Mouse (Mus musculus) testis, adult 2 months (tissue): ENCODE results near the gene Zfhx3.

Experiments used
- CTCF ChIP-seq: fragments of 200-500 bp; IDR thresholded peaks from 2 replicates; pipeline ENCODE4 v1.5.1; 2012; ENCODE audit warnings: low read depth, mild to moderate bottlenecking, inconsistent platforms, low read length, moderate library complexity; ENCODE audit not compliant: control insufficient read depth, insufficient read depth, insufficient replicate concordance
- POLR2A ChIP-seq: fragments of 200-500 bp; IDR thresholded peaks from 2 replicates; pipeline ENCODE4 v1.6.1; 2012; ENCODE audit warnings: low read depth, mild to moderate bottlenecking, inconsistent platforms, low read length, moderate library complexity; ENCODE audit not compliant: control insufficient read depth

DNA sequence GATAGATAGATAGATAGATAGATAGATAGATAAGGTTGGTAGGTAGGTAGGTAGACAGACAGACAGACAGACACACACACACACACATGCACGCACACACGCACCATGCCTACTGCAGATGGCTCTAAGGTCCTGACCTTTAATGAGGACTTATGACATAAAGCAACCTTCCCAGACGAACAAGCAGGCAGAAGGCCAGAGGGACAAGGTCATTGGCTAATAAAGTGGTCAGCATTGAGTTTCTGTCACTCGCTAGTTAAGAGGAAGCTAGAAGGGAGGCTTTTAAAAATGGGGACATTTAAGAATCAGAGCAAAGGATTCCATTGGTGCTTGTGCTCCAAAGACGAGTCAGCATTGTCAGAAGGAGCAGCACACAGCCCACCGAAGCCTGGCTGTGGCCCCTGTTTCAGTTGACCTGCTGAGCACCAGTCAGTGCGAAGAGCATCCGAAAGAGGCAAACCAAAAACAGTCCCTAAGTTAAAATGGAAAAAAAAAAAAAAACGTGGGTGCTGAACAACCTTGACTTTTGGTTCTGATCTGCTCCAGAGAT, 683.2 kb downstream of the Zfhx3 start:
- no peak for TF ChIP-seq CTCF
- TF ChIP-seq POLR2A = no peak
